Mouse (Mus musculus) stomach, postnatal 0 days (tissue): Measurements from ENCODE around the gene R3hdm2. TPM values are rescaled to one million over a fixed set of nuclear protein-coding genes. Genes with fewer than 3 reads are reported as not detected.

ENCODE experiments used
- ATAC-seq: fragments of 200-750 bp; cut with Nextera tagmentation; 2 replicates; pipeline ENCODE4 v1.8.0; 2017; ENCODE audit not compliant: low FRiP score, low TSS enrichment
- DNase-seq: peaks from one replicate; pipeline ENCODE4 v3.0.0-alpha.2; 2016; ENCODE audit warnings: low spot score
- H3K27ac ChIP-seq: fragments of 300-500 bp; sonication (generic); replicated peaks from 2 replicates; pipeline ENCODE4 v1.5.1; 2014; ENCODE audit warnings: mild to moderate bottlenecking, control low read depth
- H3K27me3 ChIP-seq: fragments of 300-500 bp; sonication (generic); 2 replicates; pipeline ENCODE4 v1.6.1; 2014; ENCODE audit warnings: low read length; ENCODE audit not compliant: control insufficient read depth, insufficient read depth
- H3K36me3 ChIP-seq: fragments of 300-500 bp; sonication (generic); 2 replicates; pipeline ENCODE4 v1.6.1; 2014; ENCODE audit warnings: low read length, mixed read lengths; ENCODE audit not compliant: control insufficient read depth, insufficient read depth
- H3K4me1 ChIP-seq: fragments of 300-500 bp; sonication (generic); replicated peaks from 2 replicates; pipeline ENCODE4 v1.6.1; 2014; ENCODE audit warnings: antibody characterized with exemption; ENCODE audit not compliant: control insufficient read depth, insufficient read depth
- H3K4me2 ChIP-seq: fragments of 300-500 bp; sonication (generic); replicated peaks from 2 replicates; pipeline ENCODE4 v1.6.1; 2014; ENCODE audit warnings: low read depth, mild to moderate bottlenecking, control low read depth, moderate library complexity
- H3K4me3 ChIP-seq: fragments of 300-500 bp; sonication (generic); 2 replicates; pipeline ENCODE4 v1.5.1; 2014; ENCODE audit warnings: low read depth, low read length, control low read depth
- H3K9ac ChIP-seq: fragments of 300-500 bp; sonication (generic); 2 replicates; pipeline ENCODE4 v1.6.1; 2014; ENCODE audit warnings: mild to moderate bottlenecking, low read length, control low read depth, mixed read lengths
- H3K9me3 ChIP-seq: fragments of 300-500 bp; sonication (generic); 2 replicates; pipeline ENCODE4 v1.6.1; 2016; ENCODE audit warnings: low read length; ENCODE audit not compliant: control insufficient read depth
- CTCF ChIP-seq: IDR thresholded peaks from 2 replicates; pipeline ENCODE4 v1.5.1; 2016; ENCODE audit warnings: antibody characterized with exemption, low read depth, mild to moderate bottlenecking, moderate library complexity
- EP300 ChIP-seq: optimal IDR thresholded peaks from 2 replicates; pipeline ENCODE3; 2016; ENCODE audit warnings: antibody characterized with exemption
- WGBS: fragments of 180-500 bp; shearing (Covaris S2); extraction: QIAGEN DNeasy Blood & Tissue Kit; methylation state at CpG from one replicate; pipeline ENCODE4 v1.1.7; 2014; 5-methylcytosine and 5-hydroxymethylcytosine counted together
- polyA plus RNA-seq: library from polyadenylated mRNA; unstranded; fragments of >200 nt; fragmentation: Nextera tagmentation; extraction: Ambion mirVana; gene quantifications from 2 replicates; pipeline ENCODE4 v1.2.1, GENCODE M21; 2015

The R3hdm2 gene
- polyA plus RNA-seq, 1 experiment from 2014 or later, result 17.6 TPM

DNA sequence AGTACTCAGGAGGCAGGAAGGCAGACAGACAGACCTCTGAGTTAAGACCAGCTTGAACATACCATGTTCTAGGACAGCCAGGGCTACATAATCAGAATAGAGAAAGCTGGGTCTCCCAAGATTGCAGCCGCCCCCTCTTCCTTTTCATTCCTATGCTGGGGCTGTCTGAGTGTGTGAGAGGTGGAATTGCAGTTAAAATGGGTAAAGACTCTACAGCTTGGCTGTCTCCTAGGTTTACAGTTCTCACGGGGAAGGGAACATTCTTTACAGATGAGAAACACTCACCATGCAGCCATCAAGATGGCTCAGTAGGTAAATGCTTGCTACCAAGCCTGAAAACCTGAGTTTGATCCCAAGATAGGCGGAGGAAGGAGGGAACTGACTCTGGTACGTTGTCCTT lies 119.9 kb downstream of the R3hdm2 start:
- no peak for ATAC-seq
- Histone ChIP-seq H3K27ac (no peak overlapping the region), H3K4me2 (no peak overlapping the region), H3K27me3 (no peaks in the 10 kb centered on the region), H3K4me3 (no peak overlapping the region), H3K4me1 (no peaks in the 10 kb centered on the region), H3K36me3 (peaks cover 26% of the 10 kb centered on the region), H3K9me3 (no peaks in the 10 kb centered on the region), H3K9ac (no peak overlapping the region)
- WGBS, result 79% methylated on average over 4 of the region's 4 CpGs
- no peak for TF ChIP-seq EP300
- no peak for TF ChIP-seq CTCF
- DNase-seq, result no peak

GRCm38 (mm10) chr10:127500894-127501893 lies 121.1 kb downstream of the R3hdm2 start, which contains the start of gene Stac3:
TSS of gene Stac3 (plus strand) at chr10:127501686.
- no peak within 1 kb of the TSS for H3K27ac ChIP-seq
- no peak within 1 kb of the TSS for H3K9ac ChIP-seq
- no peaks in the 10 kb centered on the region for H3K4me1 ChIP-seq
- TF ChIP-seq EP300 (no peak), CTCF (no peak)
- 68% methylated on average over 12 of the region's 13 CpGs for WGBS
- DNase-seq, result no peak
- 0 out of 2 replicates have a peak, but pooled peaks have one; percentile 28 for ATAC-seq
- H3K9me3 ChIP-seq, result no peaks in the 10 kb centered on the region
- no peaks in the 10 kb centered on the region for H3K27me3 ChIP-seq
- H3K4me3 ChIP-seq, result no peak within 1 kb of the TSS
- peaks cover 21% of the 10 kb centered on the region for H3K36me3 ChIP-seq
- H3K4me2 ChIP-seq, result no peak within 1 kb of the TSS

DNA sequence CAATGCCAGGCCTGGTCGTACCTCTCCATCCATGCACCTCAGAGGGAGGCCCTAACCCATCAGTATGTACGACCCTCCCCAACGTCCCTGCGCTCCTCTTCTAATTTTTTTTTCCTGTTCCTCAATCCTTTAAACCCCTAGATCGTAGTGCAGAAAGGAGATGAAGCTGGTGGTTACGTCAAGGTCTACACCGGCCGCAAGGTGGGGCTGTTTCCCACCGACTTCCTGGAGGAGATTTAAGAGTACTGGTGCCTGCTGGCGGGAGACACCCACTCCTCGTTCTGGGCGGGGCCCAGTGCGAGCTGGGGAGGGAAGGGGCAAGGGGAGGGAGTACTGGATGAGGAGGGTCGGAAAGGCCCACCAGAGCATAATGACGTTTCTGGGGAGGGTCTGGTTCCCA lies 128.1 kb downstream of the R3hdm2 start:
- no peak overlapping the region for H3K27ac ChIP-seq
- H3K9me3 ChIP-seq, result no peaks in the 10 kb centered on the region
- DNase-seq (peak; percentile 89), ATAC-seq (no peak)
- peak overlapping the region; percentile 36; the same call in 1 of the 2 replicates for H3K4me2 ChIP-seq
- 0 out of 2 replicates have a peak, but pooled peaks cover 3% of the 10 kb centered on the region for H3K36me3 ChIP-seq
- H3K4me3 ChIP-seq, result no peak overlapping the region
- TF ChIP-seq EP300 (no peak), CTCF (peak; percentile 83)
- H3K9ac ChIP-seq, result no peak overlapping the region; the same call in 1 of the 2 replicates
- H3K4me1 ChIP-seq, result peaks cover 7% of the 10 kb centered on the region; the same call in 1 of the 2 replicates
- WGBS, result 10% methylated on average over 15 of the region's 15 CpGs
- peaks cover 6% of the 10 kb centered on the region; the same call in 1 of the 2 replicates for H3K27me3 ChIP-seq

- H3K27me3 ChIP-seq, result peaks cover 6% of the 10 kb centered on the region; the same call in 1 of the 2 replicates
- no peaks in the 10 kb centered on the region for H3K9me3 ChIP-seq
- peak overlapping the region; percentile 58 for H3K4me2 ChIP-seq
- DNase-seq (peak; percentile 88), ATAC-seq (peak; percentile 33)
- no peak overlapping the region for H3K9ac ChIP-seq
- TF ChIP-seq CTCF (peak; percentile 88), EP300 (no peak)
- WGBS, result 4% methylated on average over 32 of the region's 35 CpGs
- no peaks in the 10 kb centered on the region for H3K36me3 ChIP-seq
- no peak overlapping the region for H3K27ac ChIP-seq
- H3K4me3 ChIP-seq, result peak overlapping the region; percentile 34
- H3K4me1 ChIP-seq, result peaks cover 11% of the 10 kb centered on the region
Measured at GRCm38 (mm10) chr10:127509051-127509836, 129.1 kb downstream of the R3hdm2 start.

- no peaks in the 10 kb centered on the region for H3K9me3 ChIP-seq
- 0 out of 2 replicates have a peak overlapping the region, but pooled peaks have one; percentile 58 for H3K4me2 ChIP-seq
- no peak overlapping the region for H3K9ac ChIP-seq
- ATAC-seq, result no peak
- H3K4me1 ChIP-seq, result peaks cover 11% of the 10 kb centered on the region
- H3K27me3 ChIP-seq, result peaks cover 6% of the 10 kb centered on the region; the same call in 1 of the 2 replicates
- no peak overlapping the region for H3K27ac ChIP-seq
- TF ChIP-seq EP300, result no peak
- TF ChIP-seq CTCF, result no peak
- no peaks in the 10 kb centered on the region for H3K36me3 ChIP-seq
- 37% methylated on average over 16 of the region's 17 CpGs for WGBS
- no peak for DNase-seq
- no peak overlapping the region for H3K4me3 ChIP-seq
Measured at GRCm38 (mm10) chr10:127509837-127510701, 129.9 kb downstream of the R3hdm2 start.
